Mouse (Mus musculus): Measurements from ENCODE around the gene Cdh11.

Cdh11 gene

GRCm38 (mm10) chr8:102734419-102734818 lies 51.0 kb downstream of the Cdh11 start:
- no peaks in the 10 kb centered on the region for H3K36me3 ChIP-seq (ENCODE audit: insufficient read depth, low read length)
- TF ChIP-seq NANOG (IDR thresholded peaks at IDR 0.05; ENCODE audit: borderline replicate concordance, low read length) (no peak), CTCF (conservative IDR thresholded peaks at IDR 0.05; ENCODE audit: low read length) (no peak), POU5F1 (IDR thresholded peaks at IDR 0.05; ENCODE audit: borderline replicate concordance, low read length) (no peak)
- no peaks in the 10 kb centered on the region for H3K9me3 ChIP-seq (ENCODE audit: low read length)
- H3K4me3 ChIP-seq (replicated peaks; ENCODE audit: low read length) = no peak overlapping the region
- no peaks in the 10 kb centered on the region for H3K4me1 ChIP-seq (replicated peaks; ENCODE audit: low read depth, low read length)
- no peaks in the 10 kb centered on the region for H3K27me3 ChIP-seq (ENCODE audit: insufficient read depth, low read length)

GRCm38 (mm10) chr8:102726206-102726935 lies 59.1 kb downstream of the Cdh11 start:
- Histone ChIP-seq H3K4me1 (replicated peaks; ENCODE audit: low read depth, low read length) (no peaks in the 10 kb centered on the region), H3K4me3 (replicated peaks; ENCODE audit: low read length) (no peak overlapping the region), H3K9me3 (ENCODE audit: low read length) (no peaks in the 10 kb centered on the region), H3K36me3 (ENCODE audit: insufficient read depth, low read length) (no peaks in the 10 kb centered on the region), H3K27me3 (ENCODE audit: insufficient read depth, low read length) (no peaks in the 10 kb centered on the region)
- TF ChIP-seq POU5F1 (IDR thresholded peaks at IDR 0.05; ENCODE audit: borderline replicate concordance, low read length) = no peak
- no peak for TF ChIP-seq NANOG (IDR thresholded peaks at IDR 0.05; ENCODE audit: borderline replicate concordance, low read length)
- no peak for TF ChIP-seq CTCF (conservative IDR thresholded peaks at IDR 0.05; ENCODE audit: low read length)

GRCm38 (mm10) chr8:102725496-102725895 lies 59.9 kb downstream of the Cdh11 start:
- Histone ChIP-seq H3K9me3 (ENCODE audit: low read length) (no peaks in the 10 kb centered on the region), H3K36me3 (ENCODE audit: insufficient read depth, low read length) (no peaks in the 10 kb centered on the region), H3K4me1 (replicated peaks; ENCODE audit: low read depth, low read length) (no peaks in the 10 kb centered on the region), H3K4me3 (replicated peaks; ENCODE audit: low read length) (no peak overlapping the region), H3K27me3 (ENCODE audit: insufficient read depth, low read length) (no peaks in the 10 kb centered on the region)
- TF ChIP-seq NANOG (IDR thresholded peaks at IDR 0.05; ENCODE audit: borderline replicate concordance, low read length) (no peak), CTCF (conservative IDR thresholded peaks at IDR 0.05; ENCODE audit: low read length) (no peak), POU5F1 (IDR thresholded peaks at IDR 0.05; ENCODE audit: borderline replicate concordance, low read length) (no peak)

GRCm38 (mm10) chr8:102715956-102716355 lies 69.5 kb downstream of the Cdh11 start:
- Histone ChIP-seq H3K4me1 (replicated peaks; ENCODE audit: low read depth, low read length) (no peaks in the 10 kb centered on the region), H3K4me3 (replicated peaks; ENCODE audit: low read length) (no peak overlapping the region), H3K9me3 (ENCODE audit: low read length) (no peaks in the 10 kb centered on the region), H3K36me3 (ENCODE audit: insufficient read depth, low read length) (no peaks in the 10 kb centered on the region), H3K27me3 (ENCODE audit: insufficient read depth, low read length) (no peaks in the 10 kb centered on the region)
- no peak for TF ChIP-seq NANOG (IDR thresholded peaks at IDR 0.05; ENCODE audit: borderline replicate concordance, low read length)
- no peak for TF ChIP-seq POU5F1 (IDR thresholded peaks at IDR 0.05; ENCODE audit: borderline replicate concordance, low read length)
- no peak for TF ChIP-seq CTCF (conservative IDR thresholded peaks at IDR 0.05; ENCODE audit: low read length)

GRCm38 (mm10) chr8:102707305-102707704 lies 78.1 kb downstream of the Cdh11 start:
- Histone ChIP-seq H3K9me3 (ENCODE audit: low read length) (no peaks in the 10 kb centered on the region), H3K27me3 (ENCODE audit: insufficient read depth, low read length) (no peaks in the 10 kb centered on the region), H3K4me1 (replicated peaks; ENCODE audit: low read depth, low read length) (no peaks in the 10 kb centered on the region), H3K4me3 (replicated peaks; ENCODE audit: low read length) (no peak overlapping the region), H3K36me3 (ENCODE audit: insufficient read depth, low read length) (no peaks in the 10 kb centered on the region)
- TF ChIP-seq NANOG (IDR thresholded peaks at IDR 0.05; ENCODE audit: borderline replicate concordance, low read length) (no peak), CTCF (conservative IDR thresholded peaks at IDR 0.05; ENCODE audit: low read length) (no peak), POU5F1 (IDR thresholded peaks at IDR 0.05; ENCODE audit: borderline replicate concordance, low read length) (no peak)

- H3K27me3 ChIP-seq (ENCODE audit: insufficient read depth, low read length) = no peaks in the 10 kb centered on the region
- TF ChIP-seq CTCF (conservative IDR thresholded peaks at IDR 0.05; ENCODE audit: low read length) = no peak
- TF ChIP-seq NANOG (IDR thresholded peaks at IDR 0.05; ENCODE audit: borderline replicate concordance, low read length) = no peak
- no peak for TF ChIP-seq POU5F1 (IDR thresholded peaks at IDR 0.05; ENCODE audit: borderline replicate concordance, low read length)
- H3K4me3 ChIP-seq (replicated peaks; ENCODE audit: low read length) = no peak overlapping the region
- H3K9me3 ChIP-seq (ENCODE audit: low read length) = no peaks in the 10 kb centered on the region
- H3K36me3 ChIP-seq (ENCODE audit: insufficient read depth, low read length) = no peaks in the 10 kb centered on the region
- no peaks in the 10 kb centered on the region for H3K4me1 ChIP-seq (replicated peaks; ENCODE audit: low read depth, low read length)
Observed at GRCm38 (mm10) chr8:102705376-102705905, 80.0 kb downstream of the Cdh11 start.

GRCm38 (mm10) chr8:102700245-102700644 lies 85.2 kb downstream of the Cdh11 start:
- Histone ChIP-seq H3K27me3 (ENCODE audit: insufficient read depth, low read length) (no peaks in the 10 kb centered on the region), H3K9me3 (ENCODE audit: low read length) (no peaks in the 10 kb centered on the region), H3K4me3 (replicated peaks; ENCODE audit: low read length) (no peak overlapping the region), H3K4me1 (replicated peaks; ENCODE audit: low read depth, low read length) (no peaks in the 10 kb centered on the region), H3K36me3 (ENCODE audit: insufficient read depth, low read length) (no peaks in the 10 kb centered on the region)
- TF ChIP-seq POU5F1 (IDR thresholded peaks at IDR 0.05; ENCODE audit: borderline replicate concordance, low read length) = no peak
- TF ChIP-seq NANOG (IDR thresholded peaks at IDR 0.05; ENCODE audit: borderline replicate concordance, low read length) = no peak
- no peak for TF ChIP-seq CTCF (conservative IDR thresholded peaks at IDR 0.05; ENCODE audit: low read length)

GRCm38 (mm10) chr8:102698232-102698837 lies 87.1 kb downstream of the Cdh11 start:
- no peak overlapping the region for H3K4me3 ChIP-seq (replicated peaks; ENCODE audit: low read length)
- no peaks in the 10 kb centered on the region for H3K36me3 ChIP-seq (ENCODE audit: insufficient read depth, low read length)
- H3K9me3 ChIP-seq (ENCODE audit: low read length) = no peaks in the 10 kb centered on the region
- H3K4me1 ChIP-seq (replicated peaks; ENCODE audit: low read depth, low read length) = no peaks in the 10 kb centered on the region
- no peaks in the 10 kb centered on the region for H3K27me3 ChIP-seq (ENCODE audit: insufficient read depth, low read length)
- TF ChIP-seq POU5F1 (IDR thresholded peaks at IDR 0.05; ENCODE audit: borderline replicate concordance, low read length) = no peak
- no peak for TF ChIP-seq CTCF (conservative IDR thresholded peaks at IDR 0.05; ENCODE audit: low read length)
- peak; percentile 11; the same call in 1 of the 2 replicates for TF ChIP-seq NANOG (IDR thresholded peaks at IDR 0.05; ENCODE audit: borderline replicate concordance, low read length)
